Mouse (Mus musculus) midbrain, embryonic 11.5 days (tissue): ENCODE data around the gene Anapc7. TPM values are rescaled to one million over a fixed set of nuclear protein-coding genes. Genes with fewer than 3 reads are reported as not detected.

ENCODE experiments used
- ATAC-seq: fragments of 200-750 bp; cut with Nextera tagmentation; 2 replicates; pipeline ENCODE4 v1.8.0; 2017; ENCODE audit warnings: moderate TSS enrichment, moderate library complexity; ENCODE audit not compliant: low FRiP score
- DNase-seq: peaks from one replicate; pipeline ENCODE4 v3.0.0; 2015; ENCODE audit warnings: low spot score; ENCODE audit errors: missing footprints
- H3K27ac ChIP-seq: fragments of 300-500 bp; sonication (generic); 2 replicates; pipeline ENCODE4 v1.5.1; 2014; ENCODE audit warnings: low read depth, low read length
- H3K27me3 ChIP-seq: fragments of 300-500 bp; sonication (generic); 2 replicates; pipeline ENCODE4 v1.6.1; 2014; ENCODE audit warnings: mild to moderate bottlenecking, low read length, moderate library complexity, mixed read lengths; ENCODE audit not compliant: control insufficient read depth, insufficient read depth
- H3K36me3 ChIP-seq: fragments of 300-500 bp; sonication (generic); 2 replicates; pipeline ENCODE4 v1.6.1; 2014; ENCODE audit warnings: mild to moderate bottlenecking, low read length, moderate library complexity, mixed read lengths; ENCODE audit not compliant: control insufficient read depth, insufficient read depth
- H3K4me1 ChIP-seq: fragments of 300-500 bp; sonication (generic); 2 replicates; pipeline ENCODE4 v1.6.1; 2014; ENCODE audit warnings: low read length; ENCODE audit not compliant: control insufficient read depth, insufficient read depth
- H3K4me2 ChIP-seq: fragments of 300-500 bp; sonication (generic); 2 replicates; pipeline ENCODE4 v1.6.1; 2014; ENCODE audit warnings: mild to moderate bottlenecking, moderate library complexity
- H3K4me3 ChIP-seq: fragments of 300-500 bp; sonication (generic); 2 replicates; pipeline ENCODE4 v1.5.1; 2014; ENCODE audit warnings: low read depth, low read length
- H3K9ac ChIP-seq: fragments of 300-500 bp; sonication (generic); 2 replicates; pipeline ENCODE4 v1.6.1; 2014; ENCODE audit warnings: low read length
- H3K9me3 ChIP-seq: fragments of 300-500 bp; sonication (generic); 2 replicates; pipeline ENCODE4 v1.6.1; 2016; ENCODE audit warnings: low read length; ENCODE audit not compliant: control insufficient read depth
- WGBS: fragments of 180-500 bp; shearing (Covaris S2); extraction: QIAGEN DNeasy Blood & Tissue Kit; methylation state at CpG from one replicate; pipeline ENCODE4 v1.1.7; 2014; 5-methylcytosine and 5-hydroxymethylcytosine counted together
- polyA plus RNA-seq: library from polyadenylated mRNA; unstranded; fragments of >200 nt; fragmentation: Nextera tagmentation; extraction: Ambion mirVana; gene quantifications from 2 replicates; pipeline ENCODE4 v1.2.1, GENCODE M21; 2014

Gene Anapc7
- polyA plus RNA-seq, 1 experiment from 2014 or later, result 32.0 TPM

GRCm38 (mm10) chr5:122401303-122401640 is 20.2 kb upstream of the Anapc7 start:
- peaks cover 17% of the 10 kb centered on the region for H3K36me3 ChIP-seq
- no peak for ATAC-seq

GRCm38 (mm10) chr5:122402160-122402559 is 19.3 kb upstream of the Anapc7 start:
- WGBS, result 90% methylated on average over 13 of the region's 13 CpGs

More at GRCm38 (mm10) chr5:122401303-122401640, 20.2 kb upstream of the Anapc7 start:
- Histone ChIP-seq H3K9ac (no peak overlapping the region), H3K27ac (no peak overlapping the region), H3K9me3 (no peaks in the 10 kb centered on the region), H3K4me2 (no peak overlapping the region), H3K27me3 (no peaks in the 10 kb centered on the region), H3K4me1 (no peaks in the 10 kb centered on the region), H3K4me3 (no peak overlapping the region)
- peak; percentile 95 for DNase-seq
- WGBS, result 17% methylated on average over 8 of the region's 8 CpGs

GRCm38 (mm10) chr5:122402772-122403171 is 18.7 kb upstream of the Anapc7 start:
- Histone ChIP-seq H3K36me3 (peaks cover 23% of the 10 kb centered on the region), H3K4me1 (no peaks in the 10 kb centered on the region), H3K4me2 (no peak overlapping the region), H3K27ac (no peak overlapping the region), H3K9me3 (no peaks in the 10 kb centered on the region; the same call in 1 of the 2 replicates), H3K27me3 (no peaks in the 10 kb centered on the region), H3K4me3 (no peak overlapping the region), H3K9ac (no peak overlapping the region)
- DNase-seq (no peak), ATAC-seq (no peak)
- 83% methylated on average over 5 of the region's 5 CpGs for WGBS

More at GRCm38 (mm10) chr5:122402160-122402559, 19.3 kb upstream of the Anapc7 start:
- Histone ChIP-seq H3K4me3 (no peak overlapping the region), H3K27ac (no peak overlapping the region), H3K9ac (no peak overlapping the region), H3K36me3 (peaks cover 20% of the 10 kb centered on the region), H3K9me3 (no peaks in the 10 kb centered on the region; the same call in 1 of the 2 replicates), H3K4me2 (no peak overlapping the region), H3K4me1 (no peaks in the 10 kb centered on the region), H3K27me3 (no peaks in the 10 kb centered on the region)
- no peak for ATAC-seq
- DNase-seq, result no peak

- no peak overlapping the region for H3K4me2 ChIP-seq
- no peak overlapping the region for H3K9ac ChIP-seq
- H3K9me3 ChIP-seq, result no peaks in the 10 kb centered on the region; the same call in 1 of the 2 replicates
- ATAC-seq (no peak), DNase-seq (no peak)
- WGBS, result 94% methylated on average over 12 of the region's 12 CpGs
- no peaks in the 10 kb centered on the region for H3K27me3 ChIP-seq
- H3K4me3 ChIP-seq, result no peak overlapping the region
- H3K4me1 ChIP-seq, result no peaks in the 10 kb centered on the region
- peaks cover 23% of the 10 kb centered on the region for H3K36me3 ChIP-seq
- no peak overlapping the region for H3K27ac ChIP-seq
These were observed 18.1 kb upstream of the Anapc7 start for GRCm38 (mm10) chr5:122403362-122403761.

- no peak overlapping the region for H3K9ac ChIP-seq
- no peaks in the 10 kb centered on the region; the same call in 1 of the 2 replicates for H3K9me3 ChIP-seq
- no peak for ATAC-seq
- no peak for DNase-seq
- no peak overlapping the region for H3K4me3 ChIP-seq
- WGBS, result 95% methylated on average over 10 of the region's 10 CpGs
- no peak overlapping the region for H3K4me2 ChIP-seq
- peaks cover 23% of the 10 kb centered on the region for H3K36me3 ChIP-seq
- H3K27me3 ChIP-seq, result no peaks in the 10 kb centered on the region
- no peak overlapping the region for H3K27ac ChIP-seq
- H3K4me1 ChIP-seq, result no peaks in the 10 kb centered on the region
These were observed 16.0 kb upstream of the Anapc7 start for GRCm38 (mm10) chr5:122405537-122405936.

- Histone ChIP-seq H3K4me3 (no peak overlapping the region), H3K36me3 (peaks cover 16% of the 10 kb centered on the region), H3K9ac (no peak overlapping the region), H3K4me1 (no peaks in the 10 kb centered on the region), H3K4me2 (no peak overlapping the region), H3K9me3 (no peaks in the 10 kb centered on the region; the same call in 1 of the 2 replicates), H3K27ac (no peak overlapping the region), H3K27me3 (no peaks in the 10 kb centered on the region)
- ATAC-seq, result no peak
- no peak for DNase-seq
- WGBS, result 88% methylated on average over 19 of the region's 19 CpGs
These were observed 11.5 kb upstream of the Anapc7 start for GRCm38 (mm10) chr5:122409692-122410645.

- Histone ChIP-seq H3K4me2 (no peak overlapping the region), H3K27ac (no peak overlapping the region), H3K4me1 (no peaks in the 10 kb centered on the region), H3K9ac (no peak overlapping the region), H3K4me3 (no peak overlapping the region), H3K36me3 (peaks cover 3% of the 10 kb centered on the region), H3K9me3 (no peaks in the 10 kb centered on the region), H3K27me3 (no peaks in the 10 kb centered on the region)
- ATAC-seq (no peak), DNase-seq (no peak)
- WGBS, result 84% methylated on average over 5 of the region's 5 CpGs
These were observed 9.6 kb upstream of the Anapc7 start for GRCm38 (mm10) chr5:122411892-122412291.

GRCm38 (mm10) chr5:122412826-122413225 is 8.7 kb upstream of the Anapc7 start:
- H3K9me3 ChIP-seq, result no peaks in the 10 kb centered on the region

GRCm38 (mm10) chr5:122414351-122414750 is 7.1 kb upstream of the Anapc7 start:
- ATAC-seq (no peak), DNase-seq (no peak)
- no peak overlapping the region for H3K4me2 ChIP-seq
- H3K27ac ChIP-seq, result no peak overlapping the region
- no peak overlapping the region for H3K4me3 ChIP-seq
- no peaks in the 10 kb centered on the region for H3K27me3 ChIP-seq
- no peaks in the 10 kb centered on the region for H3K9me3 ChIP-seq
- WGBS, result 94% methylated on average over 5 of the region's 5 CpGs
- H3K9ac ChIP-seq, result no peak overlapping the region
- no peaks in the 10 kb centered on the region for H3K36me3 ChIP-seq
- no peaks in the 10 kb centered on the region for H3K4me1 ChIP-seq

More at GRCm38 (mm10) chr5:122412826-122413225, 8.7 kb upstream of the Anapc7 start:
- ATAC-seq (no peak), DNase-seq (no peak)
- H3K27me3 ChIP-seq, result no peaks in the 10 kb centered on the region
- no peak overlapping the region for H3K4me3 ChIP-seq
- H3K4me1 ChIP-seq, result no peaks in the 10 kb centered on the region
- H3K4me2 ChIP-seq, result no peak overlapping the region
- no peaks in the 10 kb centered on the region for H3K36me3 ChIP-seq
- H3K27ac ChIP-seq, result no peak overlapping the region
- WGBS, result 67% methylated on average over 6 of the region's 6 CpGs
- no peak overlapping the region for H3K9ac ChIP-seq
